Mouse (Mus musculus): Measurements from ENCODE around the gene Rhbdl3.
"Not testable (repeated sequence)": the region's sequence is repeated elsewhere in the genome, so short reads cannot be mapped to it uniquely, and the experiment has no call there.

Rhbdl3 gene

DNA sequence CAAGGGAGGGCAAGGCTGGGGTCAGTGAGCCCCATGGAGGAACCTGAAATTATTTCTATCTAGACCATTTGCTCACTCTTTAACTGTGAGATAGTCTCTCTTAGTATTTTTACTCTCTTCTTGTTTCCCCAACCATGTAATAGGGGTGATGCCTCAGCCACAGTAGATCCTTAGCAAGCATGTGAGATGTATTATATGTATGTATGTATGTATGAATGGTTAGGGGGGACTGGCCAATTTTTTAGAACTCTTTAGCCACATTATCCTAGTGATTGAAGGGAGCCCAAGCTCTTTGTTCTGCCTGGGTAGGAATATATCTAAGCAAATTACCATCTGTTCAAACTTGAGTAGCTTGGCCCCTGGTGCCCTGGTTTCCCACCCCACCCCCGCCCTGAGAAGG, 12.8 kb downstream of the Rhbdl3 start:
- no peak for DNase-seq

DNA sequence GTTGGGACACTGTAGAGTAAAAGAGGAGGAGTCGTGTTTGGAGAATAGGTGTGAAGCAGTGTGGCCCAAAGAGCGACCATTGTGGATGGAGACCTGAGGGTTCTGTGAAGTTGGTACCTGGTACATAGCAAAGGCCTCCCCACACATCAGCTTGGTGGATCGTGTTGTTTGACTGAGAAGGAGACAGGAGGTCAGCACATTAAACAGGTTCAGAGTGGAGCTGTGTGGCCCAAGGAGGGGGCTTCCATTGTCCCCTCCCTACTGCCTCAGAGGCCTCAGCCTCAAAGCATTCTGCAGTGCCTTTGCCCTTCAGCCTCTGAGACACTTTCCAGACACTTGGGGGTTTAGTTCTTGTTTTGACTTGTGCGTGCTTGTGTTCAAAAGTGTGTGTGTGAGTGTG, 13.2 kb downstream of the Rhbdl3 start:
- DNase-seq, result no peak

DNA sequence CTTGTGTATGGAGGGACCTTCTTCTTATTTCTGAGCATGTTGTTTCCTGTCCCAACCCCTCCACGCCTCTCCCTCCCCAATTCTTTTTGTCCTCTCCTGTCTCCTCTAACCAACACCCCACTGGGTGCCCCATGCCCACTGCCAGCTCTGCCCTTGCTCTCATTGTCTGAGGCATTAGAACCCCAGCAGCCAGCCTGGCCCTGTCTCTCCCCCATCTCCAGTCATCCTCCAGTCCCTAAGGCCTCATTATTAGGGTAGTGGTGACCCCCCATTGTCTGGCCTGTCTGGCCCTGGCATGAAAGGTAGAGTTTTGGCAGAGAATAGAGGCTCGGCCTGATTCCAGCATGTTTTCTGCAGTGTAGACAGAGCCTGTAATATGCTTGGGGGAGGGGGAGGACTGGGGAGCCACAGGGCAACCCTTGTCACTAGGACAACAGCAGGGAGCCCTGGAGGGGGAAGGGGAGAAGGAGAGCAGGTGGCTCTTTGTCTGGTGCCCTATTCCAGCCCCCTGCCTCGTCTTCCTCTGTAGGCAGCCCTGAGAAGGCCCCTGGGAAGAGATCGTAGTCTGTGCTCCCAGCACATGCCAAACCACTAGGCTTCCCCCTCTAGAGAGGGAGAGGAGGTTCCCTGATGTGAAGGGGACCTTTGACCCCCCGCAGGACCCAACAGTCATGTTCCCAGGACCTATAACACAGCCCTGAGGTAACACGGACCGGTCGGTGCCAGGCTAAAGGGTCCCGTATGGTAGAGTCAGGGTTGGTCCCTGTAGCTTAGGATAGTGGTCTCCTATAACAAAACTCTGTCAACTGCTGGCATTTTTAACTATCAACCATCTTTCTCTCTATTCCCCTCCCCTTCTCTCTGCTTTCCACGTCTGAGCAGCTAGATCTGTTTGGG, 15.3 kb downstream of the Rhbdl3 start:
- DNase-seq, result no peak

DNA sequence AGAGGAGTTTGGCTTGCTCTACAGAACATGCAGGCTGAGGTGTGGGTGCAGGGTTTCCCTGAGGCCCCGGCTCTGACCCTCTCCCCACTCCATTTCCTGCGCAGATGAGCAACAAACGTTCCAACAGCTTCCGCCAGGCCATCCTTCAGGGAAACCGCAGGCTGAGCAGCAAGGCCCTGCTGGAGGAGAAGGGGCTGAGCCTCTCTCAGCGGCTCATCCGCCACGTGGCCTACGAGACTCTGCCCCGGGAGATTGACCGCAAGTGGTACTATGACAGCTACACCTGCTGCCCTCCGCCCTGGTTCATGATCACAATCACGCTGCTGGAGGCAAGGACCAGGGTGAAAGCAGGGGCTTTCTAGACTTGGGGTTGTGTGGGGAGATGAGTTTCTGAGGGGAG, 22.5 kb downstream of the Rhbdl3 start:
- no peak for DNase-seq

- no peak for DNase-seq
Observed at GRCm38 (mm10) chr11:80324636-80325035, 23.9 kb downstream of the Rhbdl3 start.

DNA sequence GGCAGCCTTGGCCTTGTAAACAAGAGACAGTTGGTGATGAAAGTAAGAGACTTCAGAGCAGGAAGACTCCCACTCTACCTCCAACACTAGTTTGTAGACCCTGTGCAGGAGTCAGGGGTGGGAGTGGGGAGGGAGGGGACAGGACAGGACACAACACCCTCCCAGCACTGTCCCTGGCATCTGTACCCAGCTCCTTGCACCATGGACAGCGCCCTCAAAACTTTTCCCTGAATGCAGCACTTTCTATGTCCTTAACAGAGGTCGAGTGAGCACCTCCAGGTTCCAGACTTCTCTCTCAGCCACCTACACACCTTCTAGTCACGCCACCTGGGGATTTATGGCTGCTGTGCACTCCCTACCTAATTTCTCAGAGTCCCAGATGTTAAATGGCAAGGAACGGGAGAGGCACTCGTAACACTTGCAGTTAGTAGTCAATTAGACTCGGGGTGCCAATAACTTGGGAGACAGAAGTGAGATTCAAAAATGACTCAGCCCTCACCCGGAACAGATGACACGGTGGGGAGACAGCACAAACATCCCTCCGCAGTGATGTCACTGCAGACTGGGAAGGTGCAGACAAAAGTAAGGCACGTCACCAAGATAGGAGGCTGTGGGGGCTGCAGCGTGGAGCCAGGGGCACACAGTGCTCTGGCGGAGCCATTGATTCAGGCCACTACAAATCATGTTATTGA, 32.1 kb downstream of the Rhbdl3 start:
- DNase-seq, result no peak

DNA sequence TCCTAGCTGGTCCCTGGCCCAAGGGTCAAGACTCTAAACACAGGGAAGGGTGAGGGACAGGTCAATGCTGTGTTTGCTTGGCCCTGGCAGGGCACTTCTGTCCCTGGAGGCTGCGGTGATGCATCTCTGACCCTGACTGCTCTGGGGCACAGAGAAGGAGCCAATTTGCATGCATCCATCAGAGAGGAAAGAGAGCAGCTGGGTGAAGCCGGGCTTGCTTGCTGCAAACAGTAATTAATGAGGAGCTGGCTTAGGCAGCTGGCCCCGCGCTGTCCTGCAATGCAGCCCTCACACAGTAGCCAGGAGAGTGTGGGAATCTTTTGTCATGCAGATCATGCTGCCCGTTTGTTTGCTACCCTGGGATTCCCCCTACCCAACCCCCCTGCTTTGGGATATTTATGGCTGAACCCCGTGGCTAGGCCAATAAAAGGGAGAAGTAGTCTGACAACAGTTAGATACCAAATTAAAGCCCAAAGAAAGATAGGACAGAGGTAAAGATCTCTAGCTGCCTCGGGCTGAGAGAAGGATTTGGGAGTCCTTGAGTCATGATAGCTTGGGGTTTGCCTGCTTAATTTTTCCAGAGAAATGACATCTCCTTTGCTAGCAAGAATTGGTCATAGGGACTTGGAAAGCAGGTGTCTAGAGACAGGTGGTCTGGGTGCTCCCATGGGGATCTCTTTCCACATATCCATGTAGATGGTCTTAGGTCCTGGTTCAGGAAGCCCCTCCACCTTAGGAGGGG, 35.1 kb downstream of the Rhbdl3 start:
- no peak for DNase-seq

DNA sequence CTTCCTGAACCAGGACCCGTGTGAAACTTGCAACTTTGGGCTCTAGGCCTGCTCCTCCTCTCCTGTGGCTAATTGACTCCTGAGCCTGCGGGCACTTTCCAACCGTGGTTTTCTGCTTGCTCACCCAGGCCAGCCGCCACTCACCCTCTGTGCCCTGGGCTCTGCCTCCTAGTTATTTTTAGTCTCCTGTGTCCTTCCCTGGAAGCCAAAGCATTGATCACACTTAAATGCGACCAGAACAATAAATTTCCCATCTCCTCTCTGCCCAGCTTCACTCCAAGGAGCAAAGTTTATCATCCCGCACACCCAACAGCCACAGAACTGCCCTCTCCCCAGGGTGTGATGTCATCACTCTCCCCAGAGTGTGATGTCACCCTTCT, 35.6 kb downstream of the Rhbdl3 start:
- no peak for DNase-seq

DNA sequence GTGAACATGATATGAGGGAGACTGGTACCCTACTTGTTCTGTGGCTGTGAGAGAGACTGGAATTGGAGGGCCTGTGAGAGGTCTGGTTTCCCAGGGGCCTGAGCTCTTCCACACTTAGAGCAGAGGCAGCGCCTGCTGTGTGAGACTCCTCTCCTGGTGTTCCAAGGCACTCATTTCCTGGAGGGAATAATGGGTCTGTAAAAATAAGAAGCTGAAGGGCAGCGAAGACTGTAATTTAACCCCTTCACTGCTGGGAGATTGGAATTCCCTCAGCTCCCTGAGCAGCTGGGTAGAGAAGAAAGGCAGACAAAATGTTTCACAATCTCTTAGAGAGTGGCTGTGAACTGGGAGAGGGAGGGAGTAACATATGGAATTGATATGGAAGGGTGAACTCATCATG, 41.8 kb downstream of the Rhbdl3 start:
- no peak for DNase-seq

DNA sequence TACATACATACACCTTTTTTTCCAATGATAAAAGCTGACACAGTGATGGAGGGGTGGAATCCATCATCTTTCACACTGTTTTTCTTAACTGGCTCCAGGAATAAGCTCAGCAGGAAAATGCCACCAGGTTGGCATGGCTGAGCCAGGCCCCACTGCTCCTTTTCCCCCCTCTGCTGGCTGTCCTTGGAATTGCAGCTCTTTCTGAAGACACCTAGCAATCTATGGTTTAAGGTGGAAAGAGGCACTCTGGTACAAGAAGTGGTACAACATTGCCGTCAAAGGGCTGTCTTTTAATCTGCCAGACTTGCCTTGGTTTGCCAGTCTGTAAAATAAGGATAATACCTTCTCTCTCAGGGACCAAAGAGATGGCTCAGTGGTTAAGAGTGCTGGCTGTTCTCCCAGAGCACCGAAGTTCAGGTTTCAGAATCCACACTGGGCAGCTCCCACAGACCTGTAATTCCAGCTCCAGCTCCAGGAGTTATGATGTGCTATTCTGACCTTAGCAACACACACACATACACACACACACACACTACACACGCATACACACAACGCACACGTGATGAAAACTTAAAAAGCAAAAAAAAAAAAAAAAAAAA, 51.2 kb downstream of the Rhbdl3 start:
- DNase-seq, result peak; percentile 88

DNA sequence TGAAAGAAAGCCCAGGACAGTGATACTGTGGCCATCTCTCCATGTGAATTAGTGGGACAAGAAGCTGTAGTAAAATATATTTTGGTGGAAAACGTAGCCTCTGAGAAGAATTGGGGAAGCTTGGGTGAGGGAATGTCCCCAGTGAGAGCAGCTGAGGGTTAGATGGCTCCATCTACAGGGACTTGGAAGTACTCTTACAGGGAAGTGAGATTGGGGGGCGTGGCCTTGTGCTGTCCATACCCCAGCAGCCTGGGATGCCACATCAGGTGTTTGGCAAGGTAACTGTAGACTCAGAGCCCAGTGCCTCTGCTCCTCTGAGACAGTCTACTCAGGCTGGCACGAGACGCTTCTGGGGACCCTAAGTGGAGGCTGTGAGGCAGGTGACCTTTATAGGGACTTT, 54.1 kb downstream of the Rhbdl3 start:
- DNase-seq, result peak; percentile 37

- DNase-seq, result no peak
Observed at GRCm38 (mm10) chr11:80368949-80369348, 68.2 kb downstream of the Rhbdl3 start.

DNA sequence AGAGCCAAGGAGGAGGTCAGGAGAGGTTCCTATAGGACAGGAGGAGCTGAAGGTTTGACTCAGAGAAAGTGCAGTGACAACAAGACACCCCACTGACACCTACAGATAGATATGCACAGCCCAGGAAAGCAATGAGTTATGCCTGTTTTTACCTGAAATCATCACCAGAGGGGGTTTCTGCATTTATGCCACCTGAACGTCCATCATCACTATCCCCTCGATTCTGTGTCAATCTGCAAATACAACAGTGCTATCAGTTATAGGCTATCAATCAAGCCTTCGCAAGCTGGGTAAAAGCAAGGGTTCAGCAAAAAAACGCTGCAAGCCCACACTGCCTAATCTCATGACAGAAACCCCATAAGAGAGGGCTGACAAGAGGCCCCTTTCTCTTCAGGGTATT, 75.9 kb downstream of the Rhbdl3 start:
- DNase-seq, result no peak

- peak; percentile 87 for DNase-seq
Observed at GRCm38 (mm10) chr11:80377712-80378451, 77.2 kb downstream of the Rhbdl3 start, which contains the start of gene 5730455P16Rik. Gene 5730455P16Rik, minus strand, starts transcription at chr11:80378034.

DNA sequence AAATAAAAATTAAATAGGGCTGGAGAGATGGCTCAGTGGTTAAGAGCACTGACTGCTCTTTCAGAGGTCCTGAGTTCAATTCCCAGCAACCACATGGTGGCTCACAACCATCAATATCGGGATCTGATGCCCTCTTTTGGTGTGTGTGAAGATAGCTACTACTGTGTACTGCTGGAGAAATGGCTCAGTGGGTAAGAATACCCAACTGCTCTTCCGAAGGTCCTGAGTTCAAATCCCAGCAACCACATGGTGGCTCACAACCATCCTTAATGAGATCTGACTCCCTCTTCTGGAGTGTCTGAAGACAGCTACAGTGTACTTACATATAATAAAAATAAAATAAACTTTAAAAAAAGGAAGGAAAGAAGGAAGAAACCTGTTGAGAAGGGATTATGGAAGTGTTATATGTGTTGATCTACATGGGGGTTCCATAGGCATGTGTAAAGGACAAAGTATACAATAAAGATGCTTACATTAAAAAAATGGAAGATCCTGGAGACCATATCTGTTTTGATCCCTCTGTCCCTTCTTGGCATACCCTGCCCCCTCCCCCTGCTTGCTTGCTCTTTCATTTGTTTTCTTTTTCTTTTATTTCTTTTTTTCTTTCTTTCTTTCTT, 77.8 kb downstream of the Rhbdl3 start:
- DNase-seq, result not testable (repeated sequence)

DNA sequence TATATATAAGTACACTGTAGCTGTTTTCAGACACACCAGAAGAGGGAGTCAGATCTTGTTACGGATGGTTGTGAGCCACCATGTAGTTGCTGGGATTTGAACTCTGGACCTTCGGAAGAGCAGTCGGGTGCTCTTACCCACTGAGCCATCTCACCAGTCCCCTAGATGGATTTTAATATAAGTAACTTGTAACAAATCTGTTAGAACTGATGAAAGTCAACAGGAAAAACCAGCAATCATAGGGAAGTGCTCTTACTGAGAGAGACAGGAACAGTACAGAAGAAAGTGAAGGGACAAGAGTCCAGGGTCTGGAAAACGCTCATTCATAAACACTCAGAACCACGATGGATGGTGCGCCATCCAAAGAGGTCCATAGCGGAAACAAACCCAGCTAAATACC, 78.5 kb downstream of the Rhbdl3 start:
- not testable (repeated sequence) for DNase-seq

- DNase-seq, result no peak
Observed at GRCm38 (mm10) chr11:80382626-80383018, 81.9 kb downstream of the Rhbdl3 start.

DNA sequence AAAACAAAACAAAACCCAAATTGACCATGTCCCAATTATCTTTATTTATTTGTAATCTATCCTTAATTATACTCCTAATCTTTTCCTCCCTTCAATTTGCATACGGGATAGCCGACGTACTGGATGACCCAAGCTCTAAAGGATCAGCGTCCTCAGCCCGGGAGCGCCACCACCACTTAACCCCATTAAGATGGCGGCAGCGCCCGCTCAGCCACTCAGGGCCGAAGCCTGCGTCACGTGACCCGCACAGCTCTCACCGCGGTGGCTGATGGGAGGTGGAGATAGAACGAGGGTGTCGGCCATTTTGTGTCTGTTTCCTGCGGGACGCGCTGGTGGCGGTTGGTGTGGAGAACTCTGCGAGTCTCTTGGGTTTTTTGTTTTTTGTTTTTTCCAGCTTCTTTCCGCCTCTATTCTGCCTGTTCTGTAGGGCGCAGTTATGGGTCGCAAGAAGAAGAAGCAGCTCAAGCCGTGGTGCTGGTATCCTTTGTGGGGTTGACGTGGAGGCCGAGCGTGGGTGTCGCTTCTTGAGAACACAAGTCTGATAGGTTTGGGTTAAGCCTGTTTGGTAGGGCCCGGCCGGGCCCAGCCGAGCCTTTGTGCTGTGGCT, 82.4 kb downstream of the Rhbdl3 start, which contains the start of gene Zfp207:
TSS of gene Zfp207 (plus strand) at position 261 of the 607 bp plus-strand sequence.
- peak; percentile 99 for DNase-seq

DNA sequence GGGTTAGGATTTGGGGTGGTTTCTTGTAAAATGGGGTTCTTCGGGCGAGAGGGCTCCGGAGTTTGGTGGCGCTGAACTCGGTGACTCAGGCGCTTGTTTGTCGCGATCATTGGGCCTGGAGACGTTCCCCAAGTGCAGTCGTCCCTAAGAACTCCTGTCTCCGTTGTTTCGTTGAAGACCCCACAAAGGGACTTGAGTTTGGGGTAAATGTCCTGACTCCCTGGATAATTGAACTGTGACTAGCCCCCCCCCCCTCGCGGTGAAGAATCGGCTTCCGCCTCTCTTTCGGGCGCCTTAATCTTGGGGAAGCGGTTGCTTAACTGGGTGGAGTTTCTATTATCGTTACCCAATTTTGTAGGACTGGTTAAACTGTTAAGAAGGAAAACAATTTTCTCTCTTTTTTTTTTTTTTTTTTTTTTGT, 82.9 kb downstream of the Rhbdl3 start:
- DNase-seq, result peak; percentile 66

DNA sequence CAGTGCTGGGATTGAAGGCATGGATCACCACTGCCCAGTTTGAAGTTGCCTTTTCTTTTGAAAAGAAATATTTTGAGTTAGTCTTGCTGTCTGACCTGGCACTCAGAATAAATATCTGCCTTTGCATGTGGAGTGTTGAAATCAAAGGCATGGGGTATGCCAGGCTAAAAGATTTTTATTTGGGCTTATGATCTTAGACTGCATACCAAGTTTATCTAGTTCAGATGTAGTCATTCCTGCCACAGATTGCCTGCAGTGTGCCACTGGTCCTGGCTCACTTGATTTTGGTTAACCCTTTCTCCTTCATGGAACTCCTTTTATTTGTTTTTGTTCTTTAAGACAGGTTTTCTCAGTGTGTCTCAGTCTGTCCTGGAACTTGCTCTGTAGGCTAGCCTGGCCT, 83.7 kb downstream of the Rhbdl3 start:
- no peak for DNase-seq

DNA sequence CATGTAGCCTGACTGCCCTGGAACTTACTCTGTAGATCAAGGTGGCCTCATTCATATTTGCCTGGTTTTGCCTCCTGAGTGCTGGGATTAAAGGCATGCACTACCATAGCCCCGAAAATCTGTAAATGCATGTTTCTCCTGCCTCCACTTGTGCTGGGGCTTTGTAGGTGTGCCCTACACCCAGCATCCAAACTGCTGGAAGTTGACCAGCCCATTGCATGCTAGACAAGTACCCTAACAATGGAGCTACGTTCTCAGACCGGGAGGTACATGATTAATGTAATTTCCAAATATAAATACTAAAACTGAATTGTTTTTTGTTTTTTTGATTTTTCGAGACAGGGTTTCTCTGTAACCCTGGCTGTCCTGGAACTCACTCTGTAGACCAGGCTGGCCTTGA, 84.3 kb downstream of the Rhbdl3 start:
- DNase-seq, result no peak
